Mouse (Mus musculus): ENCODE results near the gene Sh2d7.

The Sh2d7 gene

DNA sequence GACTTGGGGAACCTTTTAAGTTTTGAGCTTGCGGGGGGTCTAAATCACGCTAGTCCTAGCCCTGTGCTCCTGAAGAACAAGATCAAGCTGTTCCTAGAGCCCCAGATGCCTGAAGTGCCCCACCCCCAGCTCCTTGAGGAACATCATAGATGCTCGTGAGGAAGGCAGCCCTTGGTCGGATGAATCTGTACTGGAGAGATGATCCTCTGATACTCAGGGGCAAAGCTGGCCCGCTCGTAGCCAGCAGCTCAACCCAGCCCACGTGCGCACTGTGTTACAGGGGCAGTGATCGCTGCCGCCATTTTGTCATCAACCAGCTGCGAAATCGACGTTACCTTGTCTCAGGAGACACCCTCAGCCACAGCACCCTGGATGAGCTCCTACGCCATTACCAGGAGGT is at the start of gene Sh2d7:
Gene Sh2d7, plus strand, starts transcription at position 301 of the 400 bp plus-strand sequence.
- no peak for DNase-seq

DNA sequence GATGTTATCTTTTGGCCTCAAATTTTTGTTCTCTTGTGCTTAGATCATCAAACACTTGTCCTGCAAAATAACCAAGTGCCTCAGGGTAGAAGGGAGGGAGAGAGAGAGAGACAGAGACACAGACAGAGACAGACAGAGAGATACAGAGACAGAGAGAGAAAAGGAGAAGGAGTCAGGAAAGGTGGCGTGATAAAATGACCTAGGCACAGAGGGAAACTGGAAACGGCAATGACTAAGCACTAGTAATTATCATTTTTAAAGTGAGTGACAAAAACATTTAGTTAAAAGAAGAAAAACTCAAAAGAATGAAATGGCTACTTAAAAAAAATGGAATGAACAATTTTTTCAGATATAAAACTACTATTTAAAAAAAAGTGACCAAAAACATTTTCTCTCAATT is 49.2 kb upstream of the Sh2d7 start:
- DNase-seq = no peak

DNA sequence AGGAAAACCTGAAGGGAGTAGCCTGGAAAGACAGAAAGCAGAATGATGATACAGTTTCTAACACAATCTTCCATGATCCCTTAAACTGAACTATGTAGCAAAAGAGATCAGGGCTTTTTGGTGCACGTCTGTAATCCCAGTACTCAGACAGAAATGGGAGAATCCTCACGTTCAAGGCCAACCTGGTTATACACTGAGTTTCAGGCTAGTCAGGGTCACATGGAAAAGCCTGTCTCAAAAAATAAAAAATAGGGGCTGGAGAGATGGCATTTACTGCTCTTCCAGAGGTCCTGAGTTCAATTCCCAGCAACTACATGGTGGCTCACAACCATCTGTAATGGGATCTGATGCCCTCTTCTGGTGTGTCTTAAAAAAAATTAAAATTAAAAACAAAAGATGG is 48.4 kb upstream of the Sh2d7 start:
- no peak for DNase-seq

DNA sequence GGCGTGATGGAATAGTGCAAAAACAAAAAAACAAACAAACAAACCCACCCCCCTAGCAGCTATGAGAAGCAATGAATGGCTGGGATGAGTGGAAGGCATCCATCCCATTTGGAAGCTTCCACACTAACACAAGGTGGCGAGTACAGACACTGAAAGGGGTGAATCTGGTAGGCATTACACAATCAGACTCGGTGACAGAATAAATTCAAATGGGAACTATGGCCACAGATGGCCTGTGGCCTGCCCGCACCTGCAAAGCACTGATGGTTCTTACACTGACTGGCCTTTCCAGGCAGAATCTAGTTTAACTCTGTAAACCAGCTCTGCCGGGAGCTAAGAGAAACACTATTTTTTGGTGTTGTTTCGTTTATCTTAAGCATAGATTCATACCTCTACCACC is 39.5 kb upstream of the Sh2d7 start:
- DNase-seq = no peak

DNA sequence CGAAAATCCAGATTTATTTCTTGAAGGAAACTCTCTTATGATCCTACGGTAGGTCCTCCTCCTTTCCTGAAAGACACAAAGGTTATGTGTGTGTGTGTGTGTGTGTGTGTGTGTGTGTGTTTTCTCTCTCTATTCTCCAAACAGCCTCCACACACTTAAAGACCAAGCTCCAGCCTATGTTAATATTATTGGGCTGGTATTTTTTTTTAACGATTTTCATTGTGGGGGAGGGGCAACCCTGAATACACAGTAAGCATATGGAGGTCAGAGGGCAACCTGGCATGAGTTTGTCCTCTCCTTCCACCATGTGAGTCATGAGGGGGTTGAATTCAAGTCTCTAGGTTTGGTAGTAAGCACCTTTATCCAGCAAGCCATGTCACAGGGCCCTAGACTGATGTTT is 39.0 kb upstream of the Sh2d7 start:
- DNase-seq = no peak

DNA sequence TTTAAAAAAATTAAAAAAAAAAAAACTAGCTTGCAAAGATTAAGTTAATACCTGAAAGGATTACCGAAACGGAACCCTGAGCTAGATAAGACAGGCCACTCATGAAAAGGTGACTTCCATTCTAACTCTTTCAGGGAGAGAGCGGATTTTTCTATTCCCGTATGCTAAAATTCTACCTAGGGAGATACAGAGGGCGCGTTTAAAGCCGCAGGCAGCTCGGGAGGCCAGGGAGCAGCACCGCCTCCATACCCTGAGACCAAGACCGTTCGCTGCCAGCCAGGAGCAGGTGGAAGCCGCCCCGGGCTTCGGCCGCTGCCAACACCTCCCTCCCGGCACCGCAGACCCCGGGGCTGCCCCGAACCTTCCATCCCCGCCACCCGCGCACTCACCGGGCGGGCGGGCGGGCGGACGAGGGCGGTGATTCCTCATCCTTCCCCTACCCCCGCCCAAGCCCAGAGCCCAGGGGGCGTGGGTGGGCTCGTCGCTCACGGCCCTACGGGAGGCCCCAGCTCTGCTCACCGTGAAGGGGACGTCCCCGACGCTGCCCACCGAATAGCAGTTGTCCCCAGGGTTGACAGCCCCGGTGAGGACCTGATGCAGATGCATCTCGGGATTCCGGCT is 37.8 kb upstream of the Sh2d7 start:
- DNase-seq = peak; percentile 68

DNA sequence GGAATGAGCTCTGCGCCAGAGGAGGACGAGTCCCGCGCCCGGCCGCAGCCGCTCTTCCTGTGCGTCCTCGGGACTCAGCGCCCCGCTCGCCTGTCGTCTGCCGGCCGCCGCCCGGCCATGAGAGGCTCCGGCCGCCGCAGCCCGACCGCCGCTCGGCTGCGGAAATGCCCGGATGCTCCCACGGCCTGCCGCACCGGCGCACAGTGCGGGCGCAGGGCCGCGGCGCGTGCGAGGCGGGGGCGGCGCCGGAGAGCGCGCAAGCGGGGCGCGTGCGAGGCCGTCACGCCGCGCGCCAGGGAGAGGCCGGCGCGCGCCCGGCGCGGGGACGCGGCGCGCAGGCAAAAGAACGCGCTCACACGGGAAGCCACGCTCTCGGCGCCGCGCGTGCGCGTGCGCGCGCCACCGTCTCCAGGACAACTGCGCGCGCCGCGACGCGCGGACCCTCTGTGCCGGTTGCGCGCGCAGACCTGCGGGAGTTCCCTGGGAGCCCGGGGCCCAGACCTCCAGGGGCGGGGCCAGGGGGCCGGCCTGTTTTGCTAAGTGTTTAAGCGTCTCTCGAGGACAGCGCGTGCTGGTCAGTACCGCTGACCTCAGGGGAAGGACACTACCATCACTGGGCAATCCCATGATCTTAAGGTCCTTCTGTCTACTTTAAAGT is 37.2 kb upstream of the Sh2d7 start, which contains the start of gene Dmxl2:
Gene Dmxl2, minus strand, starts transcription at position 174 of the 658 bp plus-strand sequence.
- DNase-seq = peak; percentile 90

DNA sequence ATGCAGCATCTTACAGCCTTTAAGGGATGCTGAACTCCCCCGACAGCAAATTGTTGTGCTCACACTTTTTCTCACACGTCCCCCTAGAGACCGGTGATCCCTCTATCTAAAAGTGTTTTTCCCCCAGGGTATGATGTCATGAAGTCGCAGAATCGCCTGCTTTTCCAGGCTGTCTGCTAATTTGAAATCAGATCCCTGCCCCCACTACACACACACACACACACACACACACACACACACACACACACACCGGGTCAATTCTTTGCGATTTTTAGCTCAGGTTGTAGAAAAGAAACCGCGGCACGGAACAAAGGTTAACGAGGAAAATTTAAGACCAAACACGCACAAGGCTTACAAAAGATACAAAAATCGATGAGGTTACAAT is 36.7 kb upstream of the Sh2d7 start:
- DNase-seq = no peak

DNA sequence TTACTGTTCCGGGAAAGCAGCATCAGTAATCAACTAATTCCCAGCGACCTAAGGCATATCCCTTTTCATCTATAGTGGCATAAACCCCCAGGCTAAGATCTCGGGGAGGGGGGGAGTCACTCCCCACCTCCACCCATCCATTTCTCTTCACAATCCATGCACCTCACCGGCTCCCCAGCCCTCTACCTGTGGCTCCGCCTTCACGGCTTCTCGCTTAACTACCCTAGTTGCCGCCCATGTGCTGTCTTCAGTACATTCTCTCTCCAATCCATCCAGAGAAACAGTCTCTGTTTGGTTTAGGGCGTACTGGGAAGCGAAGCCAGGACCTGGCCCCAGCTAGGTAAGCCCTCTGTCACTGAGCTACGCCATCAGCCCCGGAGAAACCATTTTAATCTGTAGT is 35.9 kb upstream of the Sh2d7 start:
- peak; percentile 24 for DNase-seq

DNA sequence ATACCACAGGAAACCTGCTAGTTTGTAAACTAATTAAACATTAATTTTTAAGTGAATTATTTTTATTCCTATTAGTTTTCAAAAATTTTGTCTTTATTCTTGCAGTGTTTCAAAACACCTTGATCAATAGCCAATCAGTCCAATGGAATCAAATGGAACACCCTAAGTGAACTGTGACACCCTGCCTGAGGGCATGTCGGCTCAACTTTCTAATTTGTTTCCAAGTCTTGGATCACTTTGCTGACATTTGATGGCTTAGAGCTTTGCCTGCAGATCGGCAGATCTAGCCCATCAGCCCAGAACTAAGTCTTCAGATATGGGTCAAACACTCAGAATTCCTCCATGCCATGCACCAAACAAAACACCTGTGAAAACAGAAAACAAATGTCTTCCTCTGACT is 22.8 kb upstream of the Sh2d7 start:
- DNase-seq = no peak

DNA sequence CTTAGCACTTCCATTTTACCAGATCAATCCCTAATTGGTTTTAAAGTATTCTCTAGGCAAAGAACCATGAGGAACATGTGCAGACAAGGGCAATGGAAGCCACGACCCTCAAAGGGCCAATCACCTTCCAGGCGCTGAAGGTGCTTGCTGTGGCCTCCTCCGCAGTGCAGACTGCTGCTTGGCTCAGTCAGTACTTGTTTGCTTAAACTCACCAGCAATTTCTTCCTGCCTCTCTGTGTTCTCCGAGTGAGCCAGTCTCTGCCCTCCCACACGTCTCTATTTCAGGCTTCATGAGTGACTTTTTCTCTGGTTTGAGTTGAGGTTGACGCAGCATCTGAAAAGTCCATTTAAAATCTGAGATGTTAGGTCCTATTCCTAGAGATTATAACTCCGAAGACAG is 19.9 kb upstream of the Sh2d7 start:
- no peak for DNase-seq

DNA sequence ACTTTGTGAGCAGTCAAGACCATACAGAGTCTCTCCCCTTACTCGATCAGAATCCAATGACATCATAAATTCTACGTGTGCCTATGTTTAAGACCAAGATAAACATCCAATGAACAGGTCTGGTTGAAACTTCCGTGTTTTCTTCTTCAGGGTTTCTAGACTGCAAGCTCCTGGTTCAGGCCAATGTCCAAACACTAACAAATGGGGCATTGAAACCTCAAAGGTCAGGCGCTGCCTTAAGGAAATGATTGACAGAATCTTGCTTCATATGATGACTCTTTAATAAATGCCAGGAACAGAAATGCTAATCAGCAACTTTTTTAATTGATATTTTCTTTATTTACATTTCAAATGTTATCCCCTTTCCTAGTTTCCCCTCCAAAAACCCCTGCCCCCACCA is 18.5 kb upstream of the Sh2d7 start:
- no peak for DNase-seq

DNA sequence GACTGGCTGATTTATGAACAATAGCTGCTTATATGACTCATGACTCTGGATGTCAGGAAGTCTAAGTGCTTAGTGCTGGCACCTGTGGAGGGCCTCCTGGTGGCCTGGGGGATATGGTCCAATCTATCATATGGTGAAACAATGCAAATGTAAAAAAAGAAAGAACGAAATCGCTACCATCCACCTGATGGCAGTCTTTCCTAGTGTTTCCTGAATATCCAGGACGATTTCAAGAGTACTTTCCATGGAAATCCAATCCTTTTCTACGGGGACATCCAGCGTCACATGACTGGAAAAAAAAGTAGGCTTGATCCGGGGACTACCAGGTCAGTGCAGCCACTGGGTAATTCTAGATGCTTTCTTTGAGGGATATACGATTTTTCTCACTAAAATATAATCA is 11.1 kb upstream of the Sh2d7 start:
- no peak for DNase-seq

DNA sequence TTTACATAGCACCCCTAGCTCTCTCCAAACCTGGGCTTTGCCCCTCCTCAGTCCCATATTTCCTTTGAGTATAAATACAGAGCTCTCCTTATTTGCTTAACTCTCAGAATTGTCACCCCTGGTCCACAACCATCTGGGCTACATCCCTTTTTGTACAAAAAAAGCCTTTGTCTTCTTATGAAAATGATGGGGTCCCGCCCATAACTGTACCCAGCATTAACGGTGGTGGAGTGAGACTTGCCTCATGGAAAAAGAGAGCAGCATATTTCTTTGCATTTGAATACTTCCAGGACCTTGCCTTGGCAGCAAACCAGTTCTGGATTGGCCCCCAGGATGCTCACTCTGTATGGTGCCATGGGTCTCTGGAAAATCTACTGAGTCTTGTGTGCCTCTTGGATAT is 8.8 kb upstream of the Sh2d7 start:
- no peak for DNase-seq

DNA sequence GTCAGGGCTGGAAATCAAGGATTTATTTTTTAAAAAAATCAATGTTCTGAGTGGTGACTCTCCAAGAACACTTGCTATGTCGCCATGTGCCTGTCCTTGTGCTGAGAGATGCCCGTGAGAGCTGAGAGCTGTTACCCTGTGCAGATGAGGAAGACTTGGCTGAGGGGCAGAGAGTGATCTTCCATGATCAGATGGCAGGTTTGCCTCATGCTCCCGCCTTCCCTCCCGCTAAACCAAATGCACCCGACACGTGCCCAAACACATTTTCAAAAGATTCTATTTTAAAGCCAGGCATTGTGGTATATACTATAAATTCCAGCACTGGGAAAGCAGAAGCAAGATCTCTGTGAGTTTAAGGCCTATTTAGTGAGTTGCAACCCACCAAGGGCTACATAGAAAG is 7.9 kb upstream of the Sh2d7 start:
- DNase-seq = no peak

DNA sequence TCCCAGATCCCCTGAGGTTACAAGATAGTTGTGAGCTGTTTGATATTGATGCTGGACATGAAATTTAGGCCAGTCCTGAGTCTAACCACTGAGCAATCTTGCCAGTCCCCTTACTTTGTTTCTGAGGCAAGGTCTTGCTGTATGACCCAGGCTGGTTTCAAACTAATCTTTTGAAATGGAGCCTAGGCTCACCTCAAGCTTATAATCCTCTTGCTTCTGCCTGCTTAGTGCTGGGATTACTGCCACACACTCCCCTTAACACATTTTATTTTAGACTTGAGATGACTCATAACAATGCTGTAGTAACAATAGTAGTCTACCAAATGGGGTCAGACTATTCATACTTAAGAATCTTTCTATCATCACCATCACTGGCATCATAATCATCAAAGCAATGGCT is 7.4 kb upstream of the Sh2d7 start:
- DNase-seq = no peak

DNA sequence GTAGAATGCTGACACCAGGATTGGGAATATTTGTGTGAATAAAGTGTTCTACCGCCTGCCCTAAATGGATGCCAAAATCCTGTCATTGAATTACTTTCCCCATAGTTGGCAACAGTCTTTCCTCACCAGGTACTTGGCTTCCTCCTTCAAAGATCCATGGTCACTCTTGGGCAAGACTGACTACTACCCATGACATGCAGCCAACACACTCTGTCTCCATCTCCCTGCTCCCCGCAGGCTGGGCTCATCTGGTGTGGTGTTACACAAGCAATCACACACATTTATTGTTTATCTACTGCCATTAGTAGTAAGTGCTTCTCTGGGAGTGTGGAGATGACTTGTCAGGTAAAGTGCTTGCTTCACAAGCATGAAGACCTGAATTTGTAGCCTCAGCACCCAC is 5.9 kb upstream of the Sh2d7 start:
- DNase-seq = no peak

DNA sequence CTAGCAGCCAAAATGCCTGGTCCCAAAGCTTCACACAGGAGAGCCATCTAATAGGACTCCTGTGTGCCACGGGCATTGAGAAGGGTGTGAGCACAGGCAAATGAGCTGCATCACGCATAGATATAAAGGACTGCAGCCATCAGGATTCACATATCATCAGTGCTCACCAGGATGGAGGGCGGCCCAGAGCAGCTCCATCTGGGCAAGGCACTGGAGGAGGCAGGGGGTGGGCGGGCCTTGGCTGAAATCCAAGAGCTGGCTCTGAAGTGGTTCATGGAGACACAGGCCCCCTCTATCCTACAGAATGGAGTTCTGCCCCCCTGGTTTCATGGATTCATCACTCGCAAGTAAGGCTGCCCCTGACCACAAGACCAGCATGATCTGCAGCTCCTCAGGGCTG is 4.8 kb upstream of the Sh2d7 start:
- peak; percentile 27 for DNase-seq

DNA sequence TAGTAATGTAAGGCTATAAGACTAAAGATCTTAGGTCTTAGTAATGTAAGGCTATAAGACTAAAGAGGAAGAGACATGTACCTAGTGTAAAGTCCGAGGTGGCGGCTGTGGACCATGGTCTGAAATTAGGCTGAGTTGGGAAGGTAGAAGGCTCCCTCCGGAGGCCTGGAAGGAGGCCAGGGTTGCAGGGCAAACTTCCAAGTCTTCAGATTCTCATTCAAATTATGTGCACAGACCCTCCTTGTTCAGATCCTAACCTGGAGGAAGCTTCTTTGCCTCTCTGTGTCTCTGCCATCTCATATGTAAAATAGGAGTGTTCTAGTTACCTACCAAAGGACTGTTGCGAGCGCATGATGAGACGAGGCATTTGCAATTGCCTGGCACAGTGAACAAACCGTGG is 2.5 kb upstream of the Sh2d7 start:
- no peak for DNase-seq

DNA sequence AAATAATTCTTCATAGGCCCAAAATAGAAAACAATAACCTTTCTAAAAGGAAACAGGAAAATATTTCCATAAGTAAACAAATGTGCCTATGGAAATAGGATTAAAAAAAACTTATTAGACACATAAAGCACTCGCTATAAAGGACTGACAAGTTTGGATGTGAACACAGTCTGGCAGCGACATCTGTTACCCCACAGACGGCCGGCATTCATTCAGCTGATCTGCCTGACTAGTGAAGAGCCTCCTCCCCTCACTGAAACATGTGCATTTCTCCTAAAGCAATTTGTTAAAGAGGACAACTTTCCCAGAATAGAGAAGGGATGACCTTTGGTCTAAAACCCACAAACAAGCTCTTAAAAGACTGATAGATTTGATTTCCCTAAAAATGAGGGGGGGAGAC is 1.8 kb upstream of the Sh2d7 start:
- no peak for DNase-seq

DNA sequence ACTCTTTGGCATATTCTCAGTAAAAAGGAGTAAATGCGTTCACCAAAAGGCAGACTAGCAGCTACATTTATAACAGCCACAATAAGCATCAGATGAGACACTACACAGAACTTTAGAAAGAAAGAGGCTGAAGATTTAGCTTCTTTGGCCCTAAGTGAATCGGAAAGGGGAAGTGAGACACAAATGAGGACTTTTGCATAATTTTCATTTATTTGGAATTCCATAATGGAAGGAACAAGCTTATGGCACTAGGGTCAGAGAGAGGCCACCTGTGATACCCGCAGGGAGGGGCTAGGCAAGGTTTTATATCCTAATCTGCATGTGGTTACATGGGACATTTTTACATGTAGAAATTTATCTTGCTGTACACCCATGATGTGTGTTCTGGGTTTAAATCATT is 1.3 kb upstream of the Sh2d7 start:
- DNase-seq = no peak

DNA sequence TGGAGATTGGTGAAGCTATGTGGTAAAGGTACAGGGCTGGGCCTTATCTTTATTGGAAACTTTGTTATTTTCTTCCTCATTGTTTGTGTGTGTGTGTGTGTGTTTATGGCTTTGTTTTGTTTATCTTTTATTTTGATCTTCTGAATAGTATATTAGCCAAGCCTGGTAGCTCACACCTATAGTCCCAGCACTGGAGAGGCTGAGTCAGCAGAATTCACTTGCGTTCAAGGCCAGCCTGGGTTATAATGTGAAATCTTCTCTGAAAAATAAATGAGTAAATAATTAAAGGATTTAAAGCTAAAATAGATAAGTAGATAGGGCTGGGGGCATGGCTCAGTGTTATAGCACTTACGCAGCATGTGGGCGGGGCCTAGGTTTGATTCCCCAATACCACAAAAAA is 540 bp upstream of the Sh2d7 start:
- DNase-seq = no peak

DNA sequence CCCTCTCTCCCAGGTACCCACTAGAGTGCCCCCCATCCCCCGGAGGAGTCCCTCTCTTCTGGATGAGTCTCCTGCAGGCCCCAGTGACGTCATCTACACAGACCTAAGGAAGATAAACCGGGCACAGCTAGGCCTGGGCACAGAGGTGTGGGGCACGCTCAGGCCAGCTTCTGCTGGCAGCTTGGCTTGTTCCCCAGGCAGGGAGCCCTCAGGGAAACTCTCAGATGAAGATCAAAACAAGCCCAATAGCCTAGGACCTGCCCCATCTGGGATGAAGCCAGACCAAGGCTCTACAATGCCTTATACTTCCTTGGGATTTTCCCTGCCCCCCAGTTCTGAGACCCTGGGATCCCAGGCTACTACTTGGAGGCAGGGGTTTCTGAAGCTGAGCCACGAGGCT is 2.0 kb downstream of the Sh2d7 start:
- no peak for DNase-seq

DNA sequence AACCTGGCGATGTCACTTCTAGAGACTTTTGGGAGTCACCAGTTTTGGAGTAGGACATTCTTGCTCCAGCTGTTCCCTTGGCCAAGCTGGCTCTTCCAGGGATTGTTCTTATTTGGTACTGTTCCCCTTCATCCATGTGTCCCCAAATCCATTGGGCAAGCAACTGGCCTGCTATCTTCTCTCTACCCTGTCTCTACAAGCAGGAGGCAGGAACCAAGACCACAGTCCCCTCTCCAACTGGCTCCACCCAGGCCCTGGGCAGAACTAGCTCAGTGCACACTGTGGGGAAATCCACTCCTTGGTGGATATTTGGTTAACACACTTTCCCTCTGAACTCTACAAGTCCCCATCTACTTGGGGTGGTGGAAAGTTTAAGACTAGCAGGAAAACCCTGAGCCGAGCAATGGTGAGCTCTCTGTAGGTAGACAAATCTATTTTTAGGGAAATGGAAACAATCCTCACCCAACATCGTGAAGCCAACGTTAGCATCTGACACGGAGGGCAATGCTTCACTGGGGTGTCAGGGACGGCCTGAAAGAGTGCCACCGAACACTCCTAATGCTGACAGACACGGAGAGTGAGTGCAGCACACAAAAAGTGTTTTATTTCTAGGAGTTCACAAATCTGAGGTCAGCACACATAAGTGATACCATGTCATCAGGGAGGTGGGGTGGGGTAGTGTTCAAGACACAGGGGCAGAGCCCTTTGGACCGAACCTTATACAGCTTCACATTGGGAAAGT is 5.6 kb downstream of the Sh2d7 start:
- DNase-seq = no peak

DNA sequence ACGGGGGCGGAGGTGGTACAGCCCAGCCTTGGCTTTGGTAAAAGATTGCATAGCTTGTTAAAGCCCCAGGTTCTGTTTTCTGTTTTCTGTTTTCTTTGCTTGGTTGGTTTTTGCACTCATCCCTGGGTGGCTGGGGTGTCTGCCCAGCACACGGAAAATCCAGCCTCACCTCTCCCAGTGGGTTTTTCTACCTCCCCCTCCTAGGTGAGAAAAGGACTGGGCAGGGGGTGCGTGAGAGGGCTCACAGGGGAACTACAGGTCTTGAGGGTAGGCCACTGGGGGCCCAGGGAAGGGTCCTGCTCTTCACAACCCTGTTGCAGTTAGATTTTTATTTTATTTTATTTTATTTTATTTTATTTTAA is 6.2 kb downstream of the Sh2d7 start:
- DNase-seq = no peak

Data from cerebellum, adult 11 months (tissue).